Mouse (Mus musculus): ENCODE results near the gene Lamb3.

The Lamb3 gene

GRCm38 (mm10) chr1:193200640-193201382 lies 6.7 kb upstream of the Lamb3 start:
- DNase-seq (ENCODE audit: inconsistent age in 2 of 2, low spot score in 1 of 2) = no peak

- peak; percentile 20 to 34 for DNase-seq (ENCODE audit: inconsistent age in 2 of 2, low spot score in 1 of 2)
These were observed 6.1 kb upstream of the Lamb3 start, which contains the start of gene Traf3ip3 for GRCm38 (mm10) chr1:193201383-193201778. TSS of gene Traf3ip3 (minus strand) at chr1:193201703.

DNA sequence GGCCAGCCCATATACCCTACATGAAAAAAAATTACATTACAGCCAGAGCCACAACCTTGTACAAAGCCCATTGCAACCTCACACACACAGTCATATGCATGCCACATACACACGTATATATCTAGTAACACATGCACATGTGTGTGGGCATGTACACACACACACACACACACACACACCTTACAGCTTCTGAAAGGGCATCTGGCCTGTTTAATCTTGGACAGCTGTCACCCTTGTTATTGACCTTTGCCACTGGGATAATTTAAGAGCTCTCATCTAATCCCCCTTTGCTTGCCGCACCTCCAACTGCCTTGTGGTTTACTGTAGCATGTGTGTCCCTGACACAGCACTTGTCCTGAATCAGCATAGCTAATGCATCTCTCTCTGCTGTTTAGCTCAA lies 3.7 kb upstream of the Lamb3 start:
- no peak for DNase-seq (ENCODE audit: inconsistent age in 2 of 2, low spot score in 1 of 2)

DNA sequence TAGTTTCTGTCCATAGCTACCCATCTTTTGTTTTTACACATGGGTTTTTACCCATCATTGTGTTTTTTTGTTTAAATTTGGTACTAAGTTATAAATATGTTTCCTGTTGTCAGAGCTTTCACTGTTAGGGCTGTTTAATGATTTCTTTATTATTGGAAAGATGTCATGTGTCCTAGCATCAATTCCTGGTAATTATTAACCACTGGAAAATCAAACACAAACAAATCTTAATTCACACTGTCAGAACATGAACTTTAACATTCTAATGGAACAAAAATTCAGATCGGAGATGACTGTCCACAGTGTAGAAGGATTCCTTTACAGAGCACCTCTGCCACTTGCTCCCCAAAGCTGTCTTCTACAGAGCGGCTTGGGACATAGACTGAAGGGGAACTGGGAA lies 2.1 kb upstream of the Lamb3 start:
- DNase-seq (ENCODE audit: inconsistent age in 2 of 2, low spot score in 1 of 2) = no peak

DNA sequence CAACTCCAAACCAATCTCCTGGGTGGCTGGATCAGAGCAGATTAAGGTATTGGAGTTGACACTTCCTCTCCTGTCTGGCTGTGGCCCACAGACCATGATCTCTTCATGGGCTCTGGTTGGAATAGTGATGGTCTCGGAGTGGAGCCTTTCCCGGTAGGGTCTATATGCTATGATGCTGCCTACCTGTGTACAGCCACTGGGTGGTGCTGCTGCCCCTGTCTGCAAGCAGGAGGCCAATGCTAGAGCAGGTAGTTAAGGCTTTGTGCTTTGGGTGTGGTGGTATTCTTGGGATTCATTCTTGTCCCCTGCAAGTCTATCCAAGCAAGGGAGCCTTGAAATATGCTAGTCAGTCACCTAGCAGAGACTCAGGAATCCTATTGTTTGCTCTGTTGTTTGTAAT lies 679 bp downstream of the Lamb3 start:
- DNase-seq (ENCODE audit: inconsistent age in 2 of 2, low spot score in 1 of 2) = peak in 1 of 2 experiments; percentile 70

- peak in 1 of 2 experiments; percentile 40 for DNase-seq (ENCODE audit: inconsistent age in 2 of 2, low spot score in 1 of 2)
These were observed 3.9 kb downstream of the Lamb3 start for GRCm38 (mm10) chr1:193211371-193211770.

- DNase-seq (ENCODE audit: inconsistent age in 2 of 2, low spot score in 1 of 2) = no peak
These were observed 6.6 kb downstream of the Lamb3 start for GRCm38 (mm10) chr1:193214053-193214452.

- no peak for DNase-seq (ENCODE audit: inconsistent age in 2 of 2, low spot score in 1 of 2)
These were observed 8.5 kb downstream of the Lamb3 start for GRCm38 (mm10) chr1:193216000-193216399.

- DNase-seq (ENCODE audit: inconsistent age in 2 of 2, low spot score in 1 of 2) = no peak
These were observed 12.9 kb downstream of the Lamb3 start for GRCm38 (mm10) chr1:193220408-193220807.

DNA sequence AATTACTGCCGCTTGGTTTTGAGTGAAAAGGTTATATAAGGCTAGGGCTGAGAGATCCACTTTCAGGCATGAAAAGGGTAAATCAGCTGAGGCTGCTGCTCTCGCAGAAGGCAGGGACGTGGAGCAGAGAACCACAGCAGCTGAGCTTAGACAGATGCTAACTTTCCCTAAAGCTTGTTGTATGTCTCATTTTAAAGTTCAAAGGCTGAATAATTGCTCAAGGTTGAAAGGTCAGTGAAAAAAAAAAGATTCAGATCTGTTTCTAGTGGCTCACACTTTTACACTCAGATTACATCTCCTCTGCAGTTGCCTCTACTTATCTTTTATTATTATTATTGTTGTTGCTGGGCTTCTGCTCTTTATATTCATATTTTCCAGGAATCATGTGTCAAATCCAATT lies 18.0 kb downstream of the Lamb3 start:
- no peak for DNase-seq (ENCODE audit: inconsistent age in 2 of 2, low spot score in 1 of 2)

DNA sequence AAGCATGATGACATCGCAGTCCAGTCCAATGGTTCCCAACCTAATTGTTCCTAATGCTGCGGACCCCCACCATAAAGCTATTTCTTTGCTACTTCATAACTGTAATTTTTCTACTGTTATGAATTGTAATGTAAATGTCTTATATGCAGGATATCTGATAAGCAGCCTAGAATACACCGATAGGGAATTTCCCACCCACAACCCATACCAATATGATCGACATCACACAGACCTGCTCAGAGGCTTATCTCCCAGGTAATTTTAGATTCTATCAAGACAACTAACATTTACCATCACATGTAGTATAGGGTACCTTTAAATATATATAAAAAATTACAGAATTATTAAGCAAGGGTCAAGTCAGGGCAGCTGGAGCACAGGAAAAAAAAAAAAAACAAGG lies 18.6 kb downstream of the Lamb3 start:
- no peak for DNase-seq (ENCODE audit: inconsistent age in 2 of 2, low spot score in 1 of 2)

DNA sequence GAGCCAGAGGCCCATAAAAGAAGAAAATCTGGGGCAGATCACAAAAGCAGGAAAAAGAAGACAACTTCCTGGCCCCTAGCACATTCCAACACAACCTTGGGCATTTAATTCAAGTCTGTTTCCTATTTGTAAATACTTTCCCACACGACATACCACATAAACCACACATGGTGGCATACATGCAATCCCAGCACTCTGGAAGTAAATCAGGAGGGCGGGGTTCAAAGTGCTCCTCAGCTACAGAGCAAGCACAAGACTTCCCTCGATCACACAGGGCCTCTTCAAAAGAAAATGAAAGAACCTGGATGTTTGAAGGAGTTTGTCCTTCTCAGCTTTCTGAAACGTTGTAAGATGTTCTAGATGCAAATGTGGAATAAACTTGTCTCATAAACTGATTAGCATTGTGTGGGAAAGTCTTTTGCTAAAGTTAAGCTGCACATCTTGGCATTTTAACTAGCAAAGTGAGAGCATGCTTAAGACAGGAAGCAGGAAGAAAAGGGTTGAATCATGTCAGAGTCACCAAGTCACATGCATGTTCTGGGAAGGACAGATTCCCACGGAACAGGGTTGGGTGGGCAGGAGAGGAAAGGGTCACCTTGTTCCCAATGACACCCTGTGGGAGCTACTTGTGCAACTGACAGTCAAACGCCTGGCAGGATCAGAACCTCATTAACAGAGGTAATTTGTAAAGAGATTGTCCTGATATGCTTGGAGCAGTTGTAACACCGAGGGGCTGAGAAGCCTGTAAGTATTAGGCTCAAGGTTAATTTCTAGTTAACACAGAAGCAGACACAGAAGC lies 19.4 kb downstream of the Lamb3 start:
- DNase-seq (ENCODE audit: inconsistent age in 2 of 2, low spot score in 1 of 2) = peak in 1 of 2 experiments; percentile 24

DNA sequence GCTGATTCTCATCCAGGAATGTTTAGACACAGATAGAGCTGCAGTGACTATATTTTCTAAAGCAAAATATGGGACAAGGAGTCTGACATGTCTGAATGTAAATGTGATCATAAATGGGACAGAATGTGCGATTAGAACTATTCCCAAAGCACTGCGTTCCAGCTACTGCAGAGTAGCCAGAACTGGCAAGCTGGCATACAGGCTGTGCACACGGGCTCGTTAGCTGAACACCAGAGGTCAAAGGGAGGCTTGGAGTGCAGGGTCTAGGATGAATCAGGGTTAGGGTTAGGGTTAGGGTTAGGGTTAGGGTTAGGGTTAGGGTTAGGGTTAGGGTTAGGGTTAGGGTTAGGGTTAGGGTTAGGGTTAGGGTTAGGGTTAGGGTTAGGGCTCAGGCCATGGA lies 20.0 kb downstream of the Lamb3 start:
- DNase-seq (ENCODE audit: inconsistent age in 2 of 2, low spot score in 1 of 2) = no peak

- DNase-seq (ENCODE audit: inconsistent age in 2 of 2, low spot score in 1 of 2) = no peak
These were observed 22.1 kb downstream of the Lamb3 start for GRCm38 (mm10) chr1:193229570-193229969.

GRCm38 (mm10) chr1:193230531-193230930 lies 23.0 kb downstream of the Lamb3 start:
- no peak for DNase-seq (ENCODE audit: inconsistent age in 2 of 2, low spot score in 1 of 2)

DNA sequence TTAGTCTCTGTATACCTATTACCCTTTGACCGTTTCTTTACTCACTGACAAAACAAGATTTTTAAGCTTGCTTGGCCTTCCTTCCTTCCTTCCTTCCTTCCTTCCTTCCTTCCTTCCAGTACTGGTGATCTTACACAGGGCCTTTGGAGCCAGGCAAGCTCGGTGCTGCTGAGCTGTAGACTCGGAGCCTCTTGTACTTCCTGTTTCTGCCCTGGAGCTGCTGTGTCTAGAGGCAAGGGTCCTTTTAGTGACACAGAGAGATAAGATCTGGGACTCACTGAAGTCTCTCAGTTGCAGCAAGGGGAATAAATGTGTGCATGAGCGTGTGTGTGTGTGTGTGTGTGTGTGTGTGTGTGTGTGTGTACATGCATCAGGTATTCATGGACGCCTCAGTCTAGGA lies 23.4 kb downstream of the Lamb3 start:
- no peak for DNase-seq (ENCODE audit: inconsistent age in 2 of 2, low spot score in 1 of 2)

DNA sequence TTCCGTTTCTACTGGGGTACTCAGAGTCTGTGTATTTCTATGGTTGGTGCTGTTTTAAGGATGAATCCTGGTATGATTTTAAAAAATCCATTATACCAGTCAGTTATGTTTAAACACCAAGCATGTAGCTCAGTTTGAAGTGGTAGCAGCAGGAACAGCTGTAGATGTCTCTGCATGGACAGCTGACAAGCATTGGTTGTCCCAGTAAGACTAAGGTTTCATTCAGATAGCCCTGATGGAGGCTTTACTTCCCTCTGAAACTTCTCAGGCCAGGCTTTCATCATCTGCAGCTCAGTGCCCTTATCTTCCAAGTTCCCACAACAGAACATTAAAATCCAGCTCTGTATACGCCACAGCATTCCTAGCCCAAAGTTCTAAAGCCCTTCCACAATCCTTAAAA lies 25.2 kb downstream of the Lamb3 start:
- no peak for DNase-seq (ENCODE audit: inconsistent age in 2 of 2, low spot score in 1 of 2)

DNA sequence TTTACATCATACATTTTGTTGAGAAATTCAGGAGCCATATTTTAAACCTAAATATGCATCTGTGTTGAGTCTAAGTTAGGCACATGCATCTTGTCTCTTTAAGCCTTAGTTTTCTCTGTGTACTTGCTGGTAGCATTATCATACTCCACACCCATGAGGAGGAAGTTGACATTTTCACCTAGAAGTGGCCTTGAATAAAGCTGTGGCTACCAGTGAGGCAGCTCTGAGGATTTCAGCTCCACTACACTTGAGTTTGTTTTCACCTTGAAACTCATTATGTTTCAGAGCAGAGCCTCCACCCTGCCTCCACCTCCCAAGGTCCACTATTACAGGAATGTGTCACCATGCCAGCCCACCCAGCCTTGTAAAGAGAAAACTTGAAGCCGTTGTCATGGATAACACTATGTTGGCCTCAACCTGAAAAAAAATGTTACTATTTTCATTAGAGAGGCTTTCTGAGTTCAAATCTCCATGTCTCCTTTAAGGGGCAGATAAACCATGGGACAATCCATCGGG lies 26.7 kb downstream of the Lamb3 start:
- DNase-seq (ENCODE audit: inconsistent age in 2 of 2, low spot score in 1 of 2) = no peak

GRCm38 (mm10) chr1:193234930-193235329 lies 27.4 kb downstream of the Lamb3 start:
- no peak for DNase-seq (ENCODE audit: inconsistent age in 2 of 2, low spot score in 1 of 2)

GRCm38 (mm10) chr1:193238426-193238825 lies 30.9 kb downstream of the Lamb3 start:
- DNase-seq (ENCODE audit: inconsistent age in 2 of 2, low spot score in 1 of 2) = no peak

- no peak for DNase-seq (ENCODE audit: inconsistent age in 2 of 2, low spot score in 1 of 2)
These were observed 33.9 kb downstream of the Lamb3 start for GRCm38 (mm10) chr1:193241436-193241835.

DNA sequence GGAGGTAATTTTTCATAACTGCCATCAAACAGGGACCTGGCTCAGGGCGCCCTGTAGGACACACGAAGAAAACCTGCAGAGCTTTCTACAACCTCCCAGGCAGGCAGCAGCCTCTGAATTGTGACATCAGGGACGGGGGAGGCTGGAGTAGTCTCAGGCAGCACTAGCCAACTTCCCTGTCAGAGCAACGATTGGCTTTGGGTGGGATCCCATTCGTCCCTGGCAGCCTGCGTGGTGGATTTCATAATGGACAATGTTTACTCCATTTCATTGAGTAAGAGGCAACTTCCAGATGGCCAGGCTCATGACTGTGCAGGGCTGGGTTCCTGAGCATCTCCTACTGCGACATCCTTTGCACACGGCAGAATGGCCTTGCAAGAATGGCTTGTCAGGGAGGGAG lies 34.7 kb downstream of the Lamb3 start:
- peak; percentile 38 to 79 for DNase-seq (ENCODE audit: inconsistent age in 2 of 2, low spot score in 1 of 2)

Data from adrenal gland, adult (tissue).